Mouse (Mus musculus) liver, embryonic 14.5 days (tissue): ENCODE results near the gene Gm5737. TPM values are rescaled to one million over a fixed set of nuclear protein-coding genes. Genes with fewer than 3 reads are reported as not detected.

Source experiments
- ATAC-seq: fragments of 200-750 bp; cut with Nextera tagmentation; 2 replicates; pipeline ENCODE4 v1.8.0; 2017; ENCODE audit warnings: moderate number of reproducible peaks, mild to moderate bottlenecking, moderate library complexity; ENCODE audit not compliant: insufficient read depth
- DNase-seq, 3 experiments: peaks; one replicate each; pipeline ENCODE4 v3.0.0-alpha.2; 2012 to 2013; ENCODE audit warnings: low read depth in 3 of 3, low spot score in 3 of 3
- H3K27ac ChIP-seq: fragments of 300-500 bp; sonication (generic); 2 replicates; pipeline ENCODE4 v1.5.1; 2014; ENCODE audit warnings: moderate library complexity, mild to moderate bottlenecking, control low read depth, inconsistent platforms
- H3K27me3 ChIP-seq: fragments of 300-500 bp; sonication (generic); 2 replicates; pipeline ENCODE4 v1.6.1; 2014; ENCODE audit warnings: mild to moderate bottlenecking, low read length, moderate library complexity; ENCODE audit not compliant: control insufficient read depth, insufficient read depth
- H3K36me3 ChIP-seq: fragments of 300-500 bp; sonication (generic); replicated peaks from 2 replicates; pipeline ENCODE4 v1.6.1; 2014; ENCODE audit warnings: low read depth; ENCODE audit not compliant: control insufficient read depth, insufficient read depth
- H3K4me1 ChIP-seq, 2 experiments: fragments of 200-500 bp in 1 of 2; fragments of 300-500 bp in 1 of 2; sonication (generic) in 1 of 2; replicated peaks; 2 replicates each; pipeline ENCODE4 v1.6.1; 2012 to 2014; ENCODE audit warnings: antibody characterized with exemption in 1 of 2, inconsistent platforms in 1 of 2, low read length in 1 of 2; ENCODE audit not compliant: control insufficient read depth in 2 of 2, insufficient read depth in 2 of 2
- H3K4me2 ChIP-seq: fragments of 300-500 bp; sonication (generic); 2 replicates; pipeline ENCODE4 v1.6.1; 2014; ENCODE audit warnings: low read depth, mild to moderate bottlenecking, control low read depth, moderate library complexity
- H3K4me3 ChIP-seq, 2 experiments: fragments of 200-500 bp in 1 of 2; fragments of 300-500 bp in 1 of 2; sonication (generic) in 1 of 2; 2 replicates each; pipeline ENCODE4 v1.5.1; 2012 to 2014; ENCODE audit warnings: low read depth in 2 of 2, low read length in 2 of 2, mild to moderate bottlenecking in 2 of 2, control low read depth in 1 of 2, inconsistent platforms in 1 of 2, moderate library complexity in 1 of 2; ENCODE audit not compliant: insufficient read depth in 1 of 2
- H3K9ac ChIP-seq: fragments of 300-500 bp; sonication (generic); replicated peaks from 2 replicates; pipeline ENCODE4 v1.6.1; 2014; ENCODE audit warnings: mild to moderate bottlenecking, control low read depth, moderate library complexity
- H3K9me3 ChIP-seq: fragments of 300-500 bp; sonication (generic); 2 replicates; pipeline ENCODE4 v1.6.1; 2016; ENCODE audit warnings: low read length, mixed read lengths; ENCODE audit not compliant: control insufficient read depth
- CTCF ChIP-seq: IDR thresholded peaks from 2 replicates; pipeline ENCODE4 v1.5.1; 2016; ENCODE audit warnings: antibody characterized with exemption, low read depth, control low read depth
- EP300 ChIP-seq: IDR thresholded peaks from 2 replicates; pipeline ENCODE4 v1.6.1; 2016; ENCODE audit warnings: antibody characterized with exemption, low read depth
- WGBS: fragments of 180-500 bp; shearing (Covaris S2); extraction: QIAGEN DNeasy Blood & Tissue Kit; methylation state at CpG from one replicate; pipeline ENCODE4 v1.1.7; 2014; ENCODE audit not compliant: insufficient replicate concordance; 5-methylcytosine and 5-hydroxymethylcytosine counted together
- polyA plus RNA-seq, 2 experiments: library from polyadenylated mRNA; depleted of rRNA in 1 of 2; stranded (reverse) in 1 of 2; unstranded in 1 of 2; fragments of >200 nt; fragmentation: Nextera tagmentation in 1 of 2; extraction: Ambion mirVana in 1 of 2; gene quantifications; 2 replicates each; pipeline versions ENCODE4 v1.2.1 to v1.2.3; 2012 to 2014

Gm5737 gene
- polyA plus RNA-seq, 2 experiments, result not detected

- Histone ChIP-seq H3K9ac (peak within 1 kb of the TSS; percentile 92), H3K9me3 (no peaks in the 10 kb centered on the region), H3K27me3 (no peaks in the 10 kb centered on the region), H3K4me1 (peaks cover 0 to 23% of the 10 kb centered on the region in 2 experiments; a peak in 3 of 4 replicates), H3K27ac (peak within 1 kb of the TSS; percentile 90), H3K36me3 (peaks cover 20% of the 10 kb centered on the region), H3K4me3 (peak within 1 kb of the TSS; percentile 73 to 95), H3K4me2 (peak within 1 kb of the TSS; percentile 88)
- peak; percentile 80 for TF ChIP-seq CTCF
- no peak for TF ChIP-seq EP300
- DNase-seq (peak; percentile 86 to 88 (median 87)), ATAC-seq (peak; percentile 94)
- WGBS, result 3% methylated on average over 35 of the region's 35 CpGs
Measured at GRCm38 (mm10) chr7:120842345-120843036, 30.3 kb downstream of the Gm5737 start, which contains the start of gene Eef2k. Gene Eef2k, plus strand, starts transcription at chr7:120842831.

GRCm38 (mm10) chr7:120843037-120843621, 31.0 kb downstream of the Gm5737 start:
- peak; percentile 72 for ATAC-seq

GRCm38 (mm10) chr7:120843852-120844435, 31.8 kb downstream of the Gm5737 start:
- Histone ChIP-seq H3K4me2 (peak overlapping the region; percentile 88), H3K36me3 (peaks cover 29% of the 10 kb centered on the region), H3K27me3 (no peaks in the 10 kb centered on the region), H3K9ac (peak overlapping the region; percentile 92), H3K4me1 (peaks cover 7 to 36% of the 10 kb centered on the region in 2 experiments), H3K9me3 (no peaks in the 10 kb centered on the region), H3K27ac (peak overlapping the region; percentile 90), H3K4me3 (peak overlapping the region; percentile 73 to 95)
- 5% methylated on average over 16 of the region's 16 CpGs for WGBS
- DNase-seq, result no peak
- ATAC-seq, result no peak
- TF ChIP-seq CTCF (no peak), EP300 (no peak)

More at GRCm38 (mm10) chr7:120843037-120843621, 31.0 kb downstream of the Gm5737 start:
- peak; percentile 65 to 74 (median 69) for DNase-seq
- H3K27ac ChIP-seq, result peak overlapping the region; percentile 90
- H3K9ac ChIP-seq, result peak overlapping the region; percentile 92
- no peaks in the 10 kb centered on the region for H3K27me3 ChIP-seq
- WGBS, result under 1% methylated on average over 40 of the region's 40 CpGs
- peak overlapping the region; percentile 73 to 95 for H3K4me3 ChIP-seq
- peaks cover 27% of the 10 kb centered on the region for H3K36me3 ChIP-seq
- no peaks in the 10 kb centered on the region for H3K9me3 ChIP-seq
- TF ChIP-seq EP300 (no peak), CTCF (no peak; the same call in none of the 2 replicates)
- H3K4me2 ChIP-seq, result peak overlapping the region; percentile 88
- peaks cover 0 to 28% of the 10 kb centered on the region in 2 experiments; a peak in 3 of 4 replicates for H3K4me1 ChIP-seq

- H3K27ac ChIP-seq, result peak overlapping the region; percentile 90
- TF ChIP-seq CTCF (no peak), EP300 (no peak)
Measured at GRCm38 (mm10) chr7:120844689-120845088, 32.5 kb downstream of the Gm5737 start.

More at GRCm38 (mm10) chr7:120844689-120845088, 32.5 kb downstream of the Gm5737 start:
- DNase-seq (peak in 1 of 3 experiments; percentile 59), ATAC-seq (no peak)
- H3K36me3 ChIP-seq, result peaks cover 29% of the 10 kb centered on the region
- H3K4me1 ChIP-seq, result peaks cover 12 to 41% of the 10 kb centered on the region in 2 experiments
- H3K27me3 ChIP-seq, result no peaks in the 10 kb centered on the region
- no peaks in the 10 kb centered on the region for H3K9me3 ChIP-seq
- peak overlapping the region; percentile 73 to 95 for H3K4me3 ChIP-seq
- H3K4me2 ChIP-seq, result peak overlapping the region; percentile 88
- peak overlapping the region; percentile 92 for H3K9ac ChIP-seq
- 56% methylated on average over 9 of the region's 9 CpGs for WGBS
